Mouse (Mus musculus): ENCODE results near the gene Rnase1. TPM values are rescaled to one million over a fixed set of nuclear protein-coding genes. Genes with fewer than 3 reads are reported as not detected.

Gene Rnase1
- total RNA-seq, 2 experiments from 2014 or later, result 2.4 to 3.7 TPM

Other genes with a start within 250 kb of the Rnase1 start
- 1 to 10 TPM; 3.7 to 5.9 TPM for gene Klhl33, start 249.3 kb downstream of the Rnase1 start, total RNA-seq (2021)
- 10 to 100 TPM; 34.9 to 39.0 TPM for gene Osgep, start 221.9 kb downstream of the Rnase1 start, total RNA-seq (2021)
- 10 to 100 TPM; 62.8 to 65.7 TPM for gene Apex1, start 221.8 kb downstream of the Rnase1 start, total RNA-seq (2021)
- 10 to 100 TPM; 86.4 to 96.1 TPM for gene Pip4p1, start 215.9 kb downstream of the Rnase1 start, total RNA-seq (2021)
- 10 to 100 TPM; 13.1 to 18.3 TPM for gene Pnp, start 215.7 kb downstream of the Rnase1 start, total RNA-seq (2021)
- 1 to 10 TPM; 6.2 to 9.3 TPM for gene Gm49342, start 202.3 kb downstream of the Rnase1 start, total RNA-seq (2021)
- gene Pnp2, start 190.8 kb downstream of the Rnase1 start, total RNA-seq (2021), result 1 to 10 TPM in 1 of 2 experiments, under 1 TPM in 1; 0.94 to 1.3 TPM
- not detected for gene Rnase10, start 139.0 kb downstream of the Rnase1 start, total RNA-seq (2021)
- not detected for gene Rnase9, start 104.9 kb downstream of the Rnase1 start, total RNA-seq (2021)
- gene Rnase11, start 96.6 kb downstream of the Rnase1 start, total RNA-seq (2021), result not detected
- gene Rnase12, start 89.1 kb downstream of the Rnase1 start, total RNA-seq (2021), result not detected
- not detected for gene Olfr750, start 72.3 kb downstream of the Rnase1 start, total RNA-seq (2021)
- 10 to 100 TPM; 15.1 to 16.7 TPM for gene Rnase4, start 55.7 kb downstream of the Rnase1 start, total RNA-seq (2021)
- gene Ang, start 55.6 kb downstream of the Rnase1 start, total RNA-seq (2021), result 1 to 10 TPM; 3.3 to 5.5 TPM
- not detected for gene Eddm3b, start 32.4 kb downstream of the Rnase1 start, total RNA-seq (2021)
- gene Rnase6, start 22.9 kb downstream of the Rnase1 start, total RNA-seq (2021), result under 1 TPM; 0.30 to 0.66 TPM
- gene Rnase2b, start 15.5 kb upstream of the Rnase1 start, total RNA-seq (2021), result under 1 TPM in 1 of 2 experiments, not detected in 1; 0.46 TPM
- gene Ang2, start 52.4 kb upstream of the Rnase1 start, total RNA-seq (2021), result not detected
- gene Ear14, start 56.6 kb upstream of the Rnase1 start, total RNA-seq (2021), result not detected
- not detected for gene Rnase2a, start 109.3 kb upstream of the Rnase1 start, total RNA-seq (2021)
- not detected for gene Gm7247, start 215.0 kb upstream of the Rnase1 start, total RNA-seq (2021)